Mouse (Mus musculus): ENCODE data around the gene Kcnk5. TPM values are rescaled to one million over a fixed set of nuclear protein-coding genes. Genes with fewer than 3 reads are reported as not detected.

The Kcnk5 gene
- polyA plus RNA-seq, 1 experiment from 2014 or later = 4.5 TPM

DNA sequence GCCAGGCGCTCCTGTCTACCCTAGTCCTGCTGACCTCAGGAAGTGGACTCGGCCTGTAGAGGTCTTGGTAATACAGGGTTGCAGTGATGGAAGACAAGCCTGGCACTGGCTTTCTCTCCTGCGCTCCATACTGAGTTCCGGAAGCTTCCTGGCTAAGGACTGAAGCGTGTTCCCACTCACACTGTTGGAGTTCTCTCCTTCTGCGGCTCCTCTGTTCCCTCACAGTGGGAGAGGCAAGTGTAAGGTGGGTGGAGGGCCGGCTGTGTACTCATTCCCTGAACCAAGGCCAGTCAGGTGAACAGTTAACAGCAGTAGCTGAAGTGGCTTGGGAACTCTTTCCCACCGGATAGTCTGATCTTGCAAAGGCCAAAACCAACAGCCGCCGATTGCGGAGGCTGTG is 61.6 kb downstream of the Kcnk5 start:
- DNase-seq (ENCODE audit: low spot score) = no peak
- Histone ChIP-seq H3K36me3 (replicated peaks; ENCODE audit: control insufficient read depth, insufficient read depth, low read depth, low read length) (no peaks in the 10 kb centered on the region), H3K9me3 (replicated peaks; ENCODE audit: control insufficient read depth, low read length) (no peaks in the 10 kb centered on the region), H3K27ac (replicated peaks; ENCODE audit: low read depth, low read length) (no peak overlapping the region), H3K4me3 (ENCODE audit: low read depth, low read length) (no peak overlapping the region), H3K27me3 (ENCODE audit: control insufficient read depth, insufficient read depth, low read length) (no peaks in the 10 kb centered on the region), H3K9ac (replicated peaks; ENCODE audit: low read length) (no peak overlapping the region), H3K4me2 (ENCODE audit: low read depth, low read length) (no peak overlapping the region), H3K4me1 (ENCODE audit: control insufficient read depth, insufficient read depth, low read length) (no peaks in the 10 kb centered on the region)
- no peak for ATAC-seq (replicated peaks; ENCODE audit: insufficient number of reproducible peaks, low FRiP score, low TSS enrichment, low read depth)
- 92% methylated on average over 11 of the region's 11 CpGs for WGBS

DNA sequence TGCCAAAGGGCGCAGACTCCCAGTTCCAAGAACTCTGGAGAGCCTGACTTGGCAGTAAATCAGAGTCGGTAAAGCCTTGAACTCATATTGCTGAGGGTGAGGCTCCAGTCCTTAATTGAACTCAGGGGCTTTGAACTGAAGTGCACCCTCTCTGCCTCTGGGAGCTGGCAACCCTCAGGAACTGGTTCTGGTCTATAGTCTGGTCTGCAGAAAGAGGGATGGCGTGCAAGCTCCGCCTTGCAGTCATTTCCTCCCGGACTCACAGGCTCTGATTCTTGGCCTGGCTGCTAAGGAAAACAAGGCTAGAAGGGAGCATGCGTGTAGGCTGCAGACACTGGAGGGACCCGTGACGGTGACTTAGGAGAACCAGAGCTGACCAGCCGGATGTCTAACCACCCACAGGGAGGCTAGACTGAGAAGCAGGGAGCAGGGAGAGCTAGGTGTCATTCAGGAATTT is 65.4 kb downstream of the Kcnk5 start:
- no peak overlapping the region for H3K4me3 ChIP-seq (ENCODE audit: low read depth, low read length)
- no peaks in the 10 kb centered on the region for H3K36me3 ChIP-seq (replicated peaks; ENCODE audit: control insufficient read depth, insufficient read depth, low read depth, low read length)
- H3K27ac ChIP-seq (replicated peaks; ENCODE audit: low read depth, low read length) = no peak overlapping the region
- DNase-seq (ENCODE audit: low spot score) (no peak), ATAC-seq (replicated peaks; ENCODE audit: insufficient number of reproducible peaks, low FRiP score, low TSS enrichment, low read depth) (no peak)
- no peaks in the 10 kb centered on the region for H3K4me1 ChIP-seq (ENCODE audit: control insufficient read depth, insufficient read depth, low read length)
- H3K9ac ChIP-seq (replicated peaks; ENCODE audit: low read length) = no peak overlapping the region
- H3K9me3 ChIP-seq (replicated peaks; ENCODE audit: control insufficient read depth, low read length) = no peaks in the 10 kb centered on the region
- H3K27me3 ChIP-seq (ENCODE audit: control insufficient read depth, insufficient read depth, low read length) = no peaks in the 10 kb centered on the region
- 39% methylated on average over 9 of the region's 9 CpGs for WGBS
- no peak overlapping the region for H3K4me2 ChIP-seq (ENCODE audit: low read depth, low read length)

DNA sequence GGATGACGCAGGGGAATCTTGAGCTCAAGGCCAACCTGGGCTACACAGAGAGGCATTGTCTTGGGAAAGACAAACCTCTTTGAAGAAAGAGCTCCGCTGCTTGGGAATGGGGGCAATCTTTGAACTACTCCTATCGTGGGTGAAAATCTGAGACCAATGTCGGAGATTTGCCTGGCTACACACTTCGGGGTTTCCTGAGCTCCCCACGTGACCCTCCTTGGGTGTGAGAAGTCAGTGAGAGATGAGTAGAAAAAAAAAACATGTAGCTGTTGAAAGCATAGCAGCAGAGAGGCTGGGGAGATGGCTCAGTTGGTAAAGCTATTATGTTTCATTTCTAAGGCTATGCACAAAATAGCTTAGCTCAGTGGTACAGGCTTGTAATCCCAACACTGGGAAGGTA is 66.7 kb downstream of the Kcnk5 start:
- Histone ChIP-seq H3K4me2 (ENCODE audit: low read depth, low read length) (no peak overlapping the region), H3K27me3 (ENCODE audit: control insufficient read depth, insufficient read depth, low read length) (no peaks in the 10 kb centered on the region), H3K4me3 (ENCODE audit: low read depth, low read length) (no peak overlapping the region), H3K9ac (replicated peaks; ENCODE audit: low read length) (no peak overlapping the region), H3K36me3 (replicated peaks; ENCODE audit: control insufficient read depth, insufficient read depth, low read depth, low read length) (no peaks in the 10 kb centered on the region), H3K27ac (replicated peaks; ENCODE audit: low read depth, low read length) (no peak overlapping the region), H3K4me1 (ENCODE audit: control insufficient read depth, insufficient read depth, low read length) (no peaks in the 10 kb centered on the region), H3K9me3 (replicated peaks; ENCODE audit: control insufficient read depth, low read length) (no peaks in the 10 kb centered on the region)
- 72% methylated on average over 6 of the region's 6 CpGs for WGBS
- DNase-seq (ENCODE audit: low spot score) (no peak), ATAC-seq (replicated peaks; ENCODE audit: insufficient number of reproducible peaks, low FRiP score, low TSS enrichment, low read depth) (no peak)

DNA sequence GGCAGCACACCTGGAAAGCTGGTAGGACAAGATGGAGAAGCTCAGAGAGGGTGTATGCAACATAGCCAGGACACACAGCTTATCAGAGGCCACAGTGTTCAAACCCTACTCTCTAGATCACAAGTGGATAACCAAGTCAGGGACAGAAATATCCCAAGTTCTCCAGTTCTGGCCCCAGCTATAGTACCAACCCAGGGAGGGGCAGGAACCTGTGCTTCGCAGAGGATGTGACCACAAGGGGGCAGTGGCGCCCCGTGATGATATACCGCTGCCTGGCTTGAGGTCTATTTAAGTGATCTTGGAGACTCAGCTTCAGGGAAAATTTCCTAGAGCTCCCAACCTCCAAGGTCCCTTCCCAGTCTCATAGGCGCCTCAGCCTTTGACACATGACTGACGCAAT is 67.6 kb downstream of the Kcnk5 start:
- 3% methylated on average over 6 of the region's 6 CpGs for WGBS
- Histone ChIP-seq H3K9me3 (replicated peaks; ENCODE audit: control insufficient read depth, low read length) (no peaks in the 10 kb centered on the region), H3K27ac (replicated peaks; ENCODE audit: low read depth, low read length) (no peak overlapping the region), H3K27me3 (ENCODE audit: control insufficient read depth, insufficient read depth, low read length) (no peaks in the 10 kb centered on the region), H3K9ac (replicated peaks; ENCODE audit: low read length) (no peak overlapping the region), H3K4me1 (ENCODE audit: control insufficient read depth, insufficient read depth, low read length) (no peaks in the 10 kb centered on the region), H3K36me3 (replicated peaks; ENCODE audit: control insufficient read depth, insufficient read depth, low read depth, low read length) (no peaks in the 10 kb centered on the region), H3K4me3 (ENCODE audit: low read depth, low read length) (no peak overlapping the region), H3K4me2 (ENCODE audit: low read depth, low read length) (no peak overlapping the region)
- peak; percentile 62; the same call in 1 of the 2 replicates for ATAC-seq (replicated peaks; ENCODE audit: insufficient number of reproducible peaks, low FRiP score, low TSS enrichment, low read depth)
- peak; percentile 91 for DNase-seq (ENCODE audit: low spot score)

GRCm38 (mm10) chr14:20113189-20113961 is 68.2 kb downstream of the Kcnk5 start:
- no peak overlapping the region for H3K4me2 ChIP-seq (ENCODE audit: low read depth, low read length)
- DNase-seq (ENCODE audit: low spot score) = no peak
- no peak overlapping the region for H3K4me3 ChIP-seq (ENCODE audit: low read depth, low read length)
- H3K4me1 ChIP-seq (ENCODE audit: control insufficient read depth, insufficient read depth, low read length) = no peaks in the 10 kb centered on the region
- 59% methylated on average over 7 of the region's 7 CpGs for WGBS
- H3K9me3 ChIP-seq (replicated peaks; ENCODE audit: control insufficient read depth, low read length) = no peaks in the 10 kb centered on the region
- ATAC-seq (replicated peaks; ENCODE audit: insufficient number of reproducible peaks, low FRiP score, low TSS enrichment, low read depth) = 0 out of 2 replicates have a peak, but pooled peaks have one; percentile 18
- H3K27me3 ChIP-seq (ENCODE audit: control insufficient read depth, insufficient read depth, low read length) = no peaks in the 10 kb centered on the region
- no peak overlapping the region for H3K9ac ChIP-seq (replicated peaks; ENCODE audit: low read length)
- H3K27ac ChIP-seq (replicated peaks; ENCODE audit: low read depth, low read length) = no peak overlapping the region
- no peaks in the 10 kb centered on the region for H3K36me3 ChIP-seq (replicated peaks; ENCODE audit: control insufficient read depth, insufficient read depth, low read depth, low read length)

- Histone ChIP-seq H3K4me2 (ENCODE audit: low read depth, low read length) (no peak overlapping the region), H3K9ac (replicated peaks; ENCODE audit: low read length) (no peak overlapping the region), H3K9me3 (replicated peaks; ENCODE audit: control insufficient read depth, low read length) (no peaks in the 10 kb centered on the region), H3K4me1 (ENCODE audit: control insufficient read depth, insufficient read depth, low read length) (no peaks in the 10 kb centered on the region), H3K27me3 (ENCODE audit: control insufficient read depth, insufficient read depth, low read length) (no peaks in the 10 kb centered on the region), H3K27ac (replicated peaks; ENCODE audit: low read depth, low read length) (no peak overlapping the region), H3K4me3 (ENCODE audit: low read depth, low read length) (no peak overlapping the region), H3K36me3 (replicated peaks; ENCODE audit: control insufficient read depth, insufficient read depth, low read depth, low read length) (no peaks in the 10 kb centered on the region)
- 69% methylated on average over 3 of the region's 3 CpGs for WGBS
- DNase-seq (ENCODE audit: low spot score) = peak; percentile 33
- no peak for ATAC-seq (replicated peaks; ENCODE audit: insufficient number of reproducible peaks, low FRiP score, low TSS enrichment, low read depth)
These were observed 69.4 kb downstream of the Kcnk5 start for GRCm38 (mm10) chr14:20112218-20112617.

DNA sequence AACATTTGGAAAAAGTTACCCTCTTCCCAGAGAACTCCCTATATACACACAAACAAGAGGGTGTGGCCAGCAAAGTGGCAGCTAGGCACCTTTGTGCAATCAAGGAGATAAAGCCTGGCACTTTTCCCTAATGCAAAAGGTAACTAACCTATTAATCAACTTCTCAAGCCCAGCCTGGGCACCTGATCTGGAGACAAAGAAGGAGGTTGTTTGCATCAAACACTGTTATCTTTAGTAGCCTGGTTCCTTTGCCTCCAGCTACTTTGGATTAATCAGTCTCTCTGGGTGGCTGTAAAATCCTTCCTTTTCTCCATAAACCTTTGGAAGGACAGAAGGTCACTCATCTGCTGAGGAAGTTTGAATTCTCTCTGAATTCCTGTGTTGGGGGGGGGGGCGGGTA is 70.7 kb downstream of the Kcnk5 start:
- no peak for DNase-seq (ENCODE audit: low spot score)
- Histone ChIP-seq H3K4me1 (ENCODE audit: control insufficient read depth, insufficient read depth, low read length) (no peaks in the 10 kb centered on the region), H3K4me3 (ENCODE audit: low read depth, low read length) (no peak overlapping the region), H3K9ac (replicated peaks; ENCODE audit: low read length) (no peak overlapping the region), H3K36me3 (replicated peaks; ENCODE audit: control insufficient read depth, insufficient read depth, low read depth, low read length) (no peaks in the 10 kb centered on the region), H3K9me3 (replicated peaks; ENCODE audit: control insufficient read depth, low read length) (no peaks in the 10 kb centered on the region), H3K4me2 (ENCODE audit: low read depth, low read length) (no peak overlapping the region), H3K27ac (replicated peaks; ENCODE audit: low read depth, low read length) (no peak overlapping the region), H3K27me3 (ENCODE audit: control insufficient read depth, insufficient read depth, low read length) (no peaks in the 10 kb centered on the region)
- ATAC-seq (replicated peaks; ENCODE audit: insufficient number of reproducible peaks, low FRiP score, low TSS enrichment, low read depth) = no peak
- WGBS = 60% methylated on average over 1 of the region's 1 CpGs

GRCm38 (mm10) chr14:20106271-20106670 is 75.3 kb downstream of the Kcnk5 start:
- no peaks in the 10 kb centered on the region for H3K27me3 ChIP-seq (ENCODE audit: control insufficient read depth, insufficient read depth, low read length)
- H3K4me2 ChIP-seq (ENCODE audit: low read depth, low read length) = no peak overlapping the region
- H3K4me3 ChIP-seq (ENCODE audit: low read depth, low read length) = no peak overlapping the region
- H3K36me3 ChIP-seq (replicated peaks; ENCODE audit: control insufficient read depth, insufficient read depth, low read depth, low read length) = no peaks in the 10 kb centered on the region
- H3K9ac ChIP-seq (replicated peaks; ENCODE audit: low read length) = no peak overlapping the region
- ATAC-seq (replicated peaks; ENCODE audit: insufficient number of reproducible peaks, low FRiP score, low TSS enrichment, low read depth) (no peak), DNase-seq (ENCODE audit: low spot score) (no peak)
- H3K9me3 ChIP-seq (replicated peaks; ENCODE audit: control insufficient read depth, low read length) = no peaks in the 10 kb centered on the region
- 76% methylated on average over 6 of the region's 6 CpGs for WGBS
- no peak overlapping the region for H3K27ac ChIP-seq (replicated peaks; ENCODE audit: low read depth, low read length)
- no peaks in the 10 kb centered on the region for H3K4me1 ChIP-seq (ENCODE audit: control insufficient read depth, insufficient read depth, low read length)

All from embryonic facial prominence, embryonic 11.5 days (tissue).